Mouse (Mus musculus) neural tube, embryonic 13.5 days (tissue): ENCODE results near the gene LTO1. TPM values are rescaled to one million over a fixed set of nuclear protein-coding genes. Genes with fewer than 3 reads are reported as not detected.
A peak's percentile ranks its signal among the peaks of the same experiment; 100 is the strongest.

Experiments used
- ATAC-seq: fragments of 200-750 bp; cut with Nextera tagmentation; 2 replicates; pipeline ENCODE4 v1.8.0; 2017; ENCODE audit warnings: low read depth, mild to moderate bottlenecking, moderate TSS enrichment, moderate library complexity
- H3K27ac ChIP-seq: fragments of 300-500 bp; sonication (generic); replicated peaks from 2 replicates; pipeline ENCODE4 v1.5.1; 2015; ENCODE audit warnings: moderate library complexity, mild to moderate bottlenecking, inconsistent platforms
- H3K27me3 ChIP-seq: fragments of 300-500 bp; sonication (generic); 2 replicates; pipeline ENCODE4 v1.6.1; 2015; ENCODE audit warnings: mild to moderate bottlenecking, inconsistent platforms
- H3K36me3 ChIP-seq: fragments of 300-500 bp; sonication (generic); 2 replicates; pipeline ENCODE4 v1.6.1; 2015; ENCODE audit warnings: mild to moderate bottlenecking, inconsistent platforms
- H3K4me1 ChIP-seq: fragments of 300-500 bp; sonication (generic); replicated peaks from 2 replicates; pipeline ENCODE4 v1.6.1; 2015; ENCODE audit warnings: inconsistent platforms
- H3K4me2 ChIP-seq: fragments of 300-500 bp; sonication (generic); 2 replicates; pipeline ENCODE4 v1.6.1; 2015; ENCODE audit warnings: inconsistent platforms, mild to moderate bottlenecking, moderate library complexity
- H3K4me3 ChIP-seq: fragments of 300-500 bp; sonication (generic); 2 replicates; pipeline ENCODE4 v1.5.1; 2015; ENCODE audit warnings: mild to moderate bottlenecking, inconsistent platforms
- H3K9ac ChIP-seq: fragments of 300-500 bp; sonication (generic); 2 replicates; pipeline ENCODE4 v1.6.1; 2015; ENCODE audit warnings: moderate library complexity, mild to moderate bottlenecking, inconsistent platforms
- H3K9me3 ChIP-seq: fragments of 300-500 bp; sonication (generic); 2 replicates; pipeline ENCODE4 v1.6.1; 2016; ENCODE audit warnings: inconsistent platforms
- WGBS: fragments of 180-500 bp; shearing (Covaris S2); methylation state at CpG from one replicate; pipeline ENCODE4 v1.1.7; 2015; 5-methylcytosine and 5-hydroxymethylcytosine counted together
- polyA plus RNA-seq: library from polyadenylated mRNA; unstranded; fragments of >200 nt; fragmentation: Nextera tagmentation; extraction: Ambion mirVana; gene quantifications from 2 replicates; pipeline ENCODE4 v1.2.1, GENCODE M21; 2015

The LTO1 gene
- polyA plus RNA-seq, 1 experiment from 2014 or later, result 33.8 TPM

GRCm38 (mm10) chr7:144942071-144942743 is 27.3 kb downstream of the LTO1 start:
- no peak for ATAC-seq
- under 1% methylated on average over 35 of the region's 35 CpGs for WGBS
- Histone ChIP-seq H3K4me3 (peak overlapping the region; percentile 44), H3K9ac (peak overlapping the region; percentile 57; the same call in 1 of the 2 replicates), H3K4me1 (peaks cover 64% of the 10 kb centered on the region), H3K27me3 (peaks cover 62% of the 10 kb centered on the region), H3K4me2 (peak overlapping the region; percentile 96), H3K9me3 (no peaks in the 10 kb centered on the region), H3K36me3 (no peaks in the 10 kb centered on the region), H3K27ac (0 out of 2 replicates have a peak overlapping the region, but pooled peaks have one; percentile 71)

GRCm38 (mm10) chr7:144942744-144943135 is 27.8 kb downstream of the LTO1 start:
- no peak for ATAC-seq
- Histone ChIP-seq H3K4me3 (peak overlapping the region; percentile 44), H3K4me1 (peaks cover 59% of the 10 kb centered on the region), H3K9ac (peak overlapping the region; percentile 57), H3K36me3 (no peaks in the 10 kb centered on the region), H3K4me2 (peak overlapping the region; percentile 96), H3K27ac (no peak overlapping the region), H3K9me3 (no peaks in the 10 kb centered on the region), H3K27me3 (peaks cover 62% of the 10 kb centered on the region)
- WGBS, result under 1% methylated on average over 20 of the region's 20 CpGs

- H3K27me3 ChIP-seq, result peaks cover 58% of the 10 kb centered on the region
- WGBS, result under 1% methylated on average over 45 of the region's 45 CpGs
- H3K9ac ChIP-seq, result peak overlapping the region; percentile 57
- H3K27ac ChIP-seq, result no peak overlapping the region
- peak overlapping the region; percentile 96 for H3K4me2 ChIP-seq
- peaks cover 54% of the 10 kb centered on the region for H3K4me1 ChIP-seq
- peak overlapping the region; percentile 44 for H3K4me3 ChIP-seq
- no peaks in the 10 kb centered on the region for H3K9me3 ChIP-seq
- peak; percentile 25; the same call in 1 of the 2 replicates for ATAC-seq
- H3K36me3 ChIP-seq, result no peaks in the 10 kb centered on the region
Observed at GRCm38 (mm10) chr7:144943254-144943653, 28.4 kb downstream of the LTO1 start.

- 67% methylated on average over 12 of the region's 12 CpGs for WGBS
- Histone ChIP-seq H3K36me3 (no peaks in the 10 kb centered on the region), H3K9me3 (no peaks in the 10 kb centered on the region), H3K27ac (no peak overlapping the region), H3K27me3 (no peaks in the 10 kb centered on the region), H3K4me2 (no peak overlapping the region), H3K9ac (no peak overlapping the region), H3K4me1 (0 out of 2 replicates have a peak, but pooled peaks cover 2% of the 10 kb centered on the region), H3K4me3 (no peak overlapping the region)
- ATAC-seq, result no peak
Observed at GRCm38 (mm10) chr7:144958509-144959395, 43.9 kb downstream of the LTO1 start.

GRCm38 (mm10) chr7:144963911-144964310 is 49.0 kb downstream of the LTO1 start:
- no peak overlapping the region for H3K27ac ChIP-seq
- H3K27me3 ChIP-seq, result no peaks in the 10 kb centered on the region
- no peak overlapping the region for H3K4me2 ChIP-seq
- no peak overlapping the region for H3K9ac ChIP-seq
- no peak for ATAC-seq
- H3K4me3 ChIP-seq, result no peak overlapping the region
- WGBS, result 95% methylated on average over 1 of the region's 1 CpGs
- no peaks in the 10 kb centered on the region for H3K9me3 ChIP-seq
- no peaks in the 10 kb centered on the region for H3K36me3 ChIP-seq
- H3K4me1 ChIP-seq, result no peaks in the 10 kb centered on the region

GRCm38 (mm10) chr7:144964316-144964715 is 49.4 kb downstream of the LTO1 start:
- WGBS, result 88% methylated on average over 4 of the region's 4 CpGs
- no peak overlapping the region for H3K4me2 ChIP-seq
- no peak for ATAC-seq
- H3K4me1 ChIP-seq, result no peaks in the 10 kb centered on the region
- H3K9me3 ChIP-seq, result no peaks in the 10 kb centered on the region
- H3K4me3 ChIP-seq, result no peak overlapping the region
- H3K36me3 ChIP-seq, result no peaks in the 10 kb centered on the region
- H3K27ac ChIP-seq, result no peak overlapping the region
- no peak overlapping the region for H3K9ac ChIP-seq
- H3K27me3 ChIP-seq, result no peaks in the 10 kb centered on the region

GRCm38 (mm10) chr7:144965893-144966292 is 51.0 kb downstream of the LTO1 start:
- no peaks in the 10 kb centered on the region for H3K36me3 ChIP-seq
- no peak overlapping the region for H3K9ac ChIP-seq
- WGBS, result 80% methylated on average over 5 of the region's 5 CpGs
- H3K27me3 ChIP-seq, result no peaks in the 10 kb centered on the region
- H3K4me1 ChIP-seq, result no peaks in the 10 kb centered on the region
- no peak overlapping the region for H3K27ac ChIP-seq
- H3K9me3 ChIP-seq, result no peaks in the 10 kb centered on the region
- H3K4me2 ChIP-seq, result no peak overlapping the region
- ATAC-seq, result no peak
- H3K4me3 ChIP-seq, result no peak overlapping the region

GRCm38 (mm10) chr7:144970997-144971768 is 56.3 kb downstream of the LTO1 start:
- Histone ChIP-seq H3K9ac (no peak overlapping the region), H3K9me3 (no peaks in the 10 kb centered on the region), H3K4me2 (no peak overlapping the region), H3K4me3 (no peak overlapping the region), H3K4me1 (no peaks in the 10 kb centered on the region), H3K36me3 (no peaks in the 10 kb centered on the region), H3K27me3 (no peaks in the 10 kb centered on the region), H3K27ac (no peak overlapping the region)
- no peak for ATAC-seq
- WGBS, result 77% methylated on average over 8 of the region's 8 CpGs

- Histone ChIP-seq H3K9ac (no peak overlapping the region), H3K36me3 (no peaks in the 10 kb centered on the region), H3K4me3 (no peak overlapping the region), H3K27ac (no peak overlapping the region), H3K9me3 (no peaks in the 10 kb centered on the region), H3K4me1 (no peaks in the 10 kb centered on the region), H3K27me3 (no peaks in the 10 kb centered on the region), H3K4me2 (no peak overlapping the region)
- ATAC-seq, result no peak
- 46% methylated on average over 2 of the region's 2 CpGs for WGBS
Observed at GRCm38 (mm10) chr7:144971769-144972168, 56.9 kb downstream of the LTO1 start.

GRCm38 (mm10) chr7:144973461-144973860 is 58.6 kb downstream of the LTO1 start:
- H3K27me3 ChIP-seq, result no peaks in the 10 kb centered on the region
- H3K4me2 ChIP-seq, result no peak overlapping the region
- no peaks in the 10 kb centered on the region for H3K9me3 ChIP-seq
- H3K36me3 ChIP-seq, result no peaks in the 10 kb centered on the region
- WGBS, result 75% methylated on average over 8 of the region's 8 CpGs
- H3K27ac ChIP-seq, result no peak overlapping the region
- ATAC-seq, result no peak
- H3K9ac ChIP-seq, result no peak overlapping the region
- H3K4me3 ChIP-seq, result no peak overlapping the region
- H3K4me1 ChIP-seq, result no peaks in the 10 kb centered on the region

- H3K9me3 ChIP-seq, result no peaks in the 10 kb centered on the region
- H3K4me2 ChIP-seq, result no peak overlapping the region
- H3K4me3 ChIP-seq, result no peak overlapping the region
- WGBS, result 86% methylated on average over 2 of the region's 2 CpGs
- no peak for ATAC-seq
- H3K27me3 ChIP-seq, result no peaks in the 10 kb centered on the region
- no peak overlapping the region for H3K9ac ChIP-seq
- no peak overlapping the region for H3K27ac ChIP-seq
- no peaks in the 10 kb centered on the region for H3K4me1 ChIP-seq
- H3K36me3 ChIP-seq, result no peaks in the 10 kb centered on the region
Observed at GRCm38 (mm10) chr7:144977121-144977520, 62.2 kb downstream of the LTO1 start.

- ATAC-seq, result no peak
- H3K36me3 ChIP-seq, result no peaks in the 10 kb centered on the region
- no peak overlapping the region for H3K27ac ChIP-seq
- H3K4me2 ChIP-seq, result no peak overlapping the region
- H3K4me1 ChIP-seq, result no peaks in the 10 kb centered on the region
- no peak overlapping the region for H3K4me3 ChIP-seq
- 82% methylated on average over 5 of the region's 5 CpGs for WGBS
- no peaks in the 10 kb centered on the region for H3K27me3 ChIP-seq
- no peaks in the 10 kb centered on the region for H3K9me3 ChIP-seq
- no peak overlapping the region for H3K9ac ChIP-seq
Observed at GRCm38 (mm10) chr7:144979814-144980213, 64.9 kb downstream of the LTO1 start.
